Mouse (Mus musculus): ENCODE measurements at regions not wholly inside any gene's neighbourhood (a gene's known extent, or its start where the extent isn't known, plus 50 kb on each side); places are given as distances from the start of the nearest gene placed in this dataset.

DNA sequence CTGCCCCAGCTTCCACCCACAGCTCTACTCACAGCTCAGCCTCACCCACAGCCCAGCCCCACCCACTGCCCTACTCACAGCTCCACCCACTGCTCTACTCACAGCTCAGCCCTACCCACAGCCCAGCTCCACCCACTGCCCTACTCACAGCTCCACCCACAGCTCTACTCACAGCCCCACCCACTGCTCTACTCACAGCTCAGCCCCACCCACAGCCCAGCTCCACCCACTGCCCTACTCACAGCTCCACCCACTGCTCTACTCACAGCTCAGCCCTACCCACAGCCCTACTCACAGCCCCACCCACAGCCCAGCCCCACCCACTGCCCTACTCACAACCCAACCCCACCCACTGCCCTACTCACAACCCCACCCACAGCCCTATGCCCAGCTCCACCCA, 56.5 kb upstream of the Phox2b start:
- DNase-seq = no peak

DNA sequence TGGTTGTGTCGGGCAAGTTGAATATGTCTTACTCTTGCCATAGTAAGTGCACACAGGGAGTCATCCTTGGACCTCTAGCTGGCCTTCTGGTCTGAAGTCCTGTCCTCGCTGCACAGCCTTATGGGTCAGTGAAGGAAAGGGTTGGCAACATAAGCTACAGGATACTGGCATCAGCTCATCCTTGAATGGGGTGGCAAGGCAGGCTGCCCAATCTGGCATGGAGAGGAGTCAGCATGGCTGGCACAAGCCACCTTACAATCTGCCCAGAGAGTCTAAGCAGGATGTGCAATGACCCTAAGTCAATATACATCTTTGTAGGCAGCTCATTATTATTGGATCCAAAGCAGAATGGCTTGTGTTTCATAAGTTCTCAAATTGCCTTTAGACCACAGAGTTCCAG, 57.8 kb upstream of the Phox2b start:
- DNase-seq = no peak

DNA sequence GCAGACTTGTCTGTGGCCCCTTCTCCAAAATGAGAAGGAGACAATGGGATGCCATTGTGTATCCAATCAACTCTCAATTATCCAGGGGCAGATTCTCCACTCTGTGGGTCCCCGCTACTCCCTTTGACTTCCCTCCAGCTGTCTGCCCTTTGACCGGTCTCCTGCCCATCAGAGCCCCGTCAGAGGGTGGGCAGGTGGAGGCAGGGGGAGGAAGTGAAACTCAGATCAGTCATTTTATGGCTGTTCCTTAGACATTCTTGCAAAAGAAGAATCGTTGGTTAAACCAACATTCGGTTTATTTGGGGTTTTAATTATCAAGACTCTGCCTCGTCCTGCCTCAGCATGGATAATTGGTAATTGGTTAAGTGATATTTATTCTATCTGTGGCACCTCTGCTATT, 77.7 kb upstream of the Phox2b start:
- DNase-seq = no peak

DNA sequence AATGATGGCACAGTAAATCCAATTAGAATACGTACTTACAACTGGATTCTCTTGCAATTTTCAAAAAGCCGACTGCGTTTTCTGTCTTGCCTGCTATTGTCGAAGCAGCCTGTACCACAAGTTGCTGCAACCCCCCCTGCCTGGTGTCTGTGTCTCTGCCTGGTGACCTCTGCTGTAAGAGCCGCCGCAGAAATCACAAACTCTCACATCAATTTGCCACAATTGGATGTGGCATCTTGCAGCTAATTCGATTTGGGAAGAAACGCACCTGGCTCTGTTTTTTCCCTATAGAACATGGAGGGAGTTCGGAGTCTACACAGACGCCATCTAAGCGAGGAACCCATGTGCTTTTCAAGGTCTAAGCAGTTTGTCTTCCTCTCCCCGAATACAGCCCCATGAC, 80.1 kb upstream of the Phox2b start:
- DNase-seq = no peak

DNA sequence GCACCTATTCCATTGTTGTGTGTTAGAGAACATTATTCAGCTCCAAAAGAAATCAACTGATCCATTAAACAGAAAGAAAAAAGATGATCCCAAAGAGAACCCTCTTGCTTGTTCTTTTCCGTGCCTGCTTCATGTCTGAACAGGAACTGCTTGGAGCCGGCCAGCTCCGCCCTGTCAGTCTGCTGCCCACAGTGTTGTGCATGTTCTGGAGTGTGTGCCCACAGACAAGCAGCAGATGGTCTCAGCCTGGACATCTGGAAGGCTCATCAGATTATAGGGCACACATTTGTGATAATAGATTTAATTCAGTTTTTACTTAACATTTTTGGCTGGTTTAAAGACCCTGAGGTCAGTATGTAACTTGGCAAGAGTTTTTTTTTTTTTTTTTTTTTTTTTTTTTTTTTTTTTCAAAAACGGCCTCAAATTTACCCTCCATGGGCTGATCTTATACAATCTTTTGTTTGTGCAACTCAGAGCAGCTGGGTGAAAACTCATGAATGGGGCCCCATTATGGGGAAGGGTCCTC, 70.9 kb upstream of the Tmem33 start:
- peak in 1 of 2 experiments; percentile 5 for DNase-seq

DNA sequence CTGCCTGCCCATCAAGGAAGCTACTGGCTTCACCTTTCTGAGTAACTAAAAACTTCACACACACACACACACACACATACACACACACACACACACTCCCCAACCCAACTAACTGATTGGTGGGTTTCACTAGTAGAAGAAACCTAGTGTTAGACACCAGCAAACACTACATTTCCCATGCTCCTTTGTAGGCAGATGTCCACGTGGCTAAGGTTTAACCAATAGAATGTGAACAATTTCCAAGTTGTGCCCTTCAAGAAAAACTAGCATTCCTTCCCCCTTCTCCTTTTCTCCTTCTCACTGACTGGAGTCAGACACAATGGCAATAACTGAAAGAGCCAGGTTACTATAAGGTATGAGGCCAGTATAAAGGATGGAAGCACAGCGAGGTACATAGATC, 66.3 kb upstream of the Tmem33 start:
- no peak for DNase-seq

DNA sequence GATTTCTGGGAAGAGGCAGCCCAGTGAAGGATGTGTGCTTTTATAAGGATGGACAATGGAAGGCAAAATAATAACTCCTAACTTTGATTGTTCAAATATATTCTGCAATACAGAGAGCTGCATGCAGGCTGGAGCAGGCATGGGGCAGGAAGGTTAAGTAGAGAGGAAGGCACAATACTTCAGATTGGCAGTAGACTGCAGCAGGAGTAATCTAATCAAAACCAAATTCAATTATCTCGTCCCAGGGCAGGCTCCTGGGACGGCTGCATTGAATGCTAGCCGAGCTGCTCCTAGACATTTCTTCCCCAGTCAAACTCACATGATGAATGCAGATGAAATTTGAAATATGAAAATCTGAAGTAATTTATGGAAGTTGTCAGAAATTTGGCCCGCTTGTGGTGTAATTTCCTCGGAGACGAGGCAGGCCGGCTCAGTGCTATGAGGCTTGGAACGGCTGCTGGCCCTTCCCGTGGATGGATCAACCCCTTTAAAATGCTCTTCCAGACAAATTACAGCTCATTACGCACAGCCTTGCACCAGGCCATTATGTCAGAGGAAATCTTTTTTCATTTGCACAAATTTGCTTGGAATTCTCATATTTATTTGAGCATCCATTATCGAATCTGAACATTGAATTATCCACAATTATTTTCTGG, 55.2 kb upstream of the Tmem33 start:
- no peak for DNase-seq
